Mouse (Mus musculus): ENCODE data around the gene Fam173b. TPM values are rescaled to one million over a fixed set of nuclear protein-coding genes. Genes with fewer than 3 reads are reported as not detected.

Gene Fam173b
- total and polyA plus RNA-seq, 3 experiments: 24.5 to 33.8 (median 32.1) TPM

- in situ Hi-C loops (cut with MboI; ENCODE audit: low pct_ligation_motif_present, low pct_unique_long_range_greater_than_20kb, low sequenced_read_pairs): no loop called here
- no peak overlapping the region for H3K27ac ChIP-seq (ENCODE audit: insufficient read depth, low read depth)
- TF ChIP-seq USF2 (conservative IDR thresholded peaks at IDR 0.05; ENCODE audit: low read depth, low read length): no peak
- TF ChIP-seq HCFC1 (IDR thresholded peaks at IDR 0.05; ENCODE audit: low read depth, low read length): no peak
- TF ChIP-seq ZMIZ1 (IDR thresholded peaks at IDR 0.05; ENCODE audit: low read depth, low read length): no peak
- TF ChIP-seq CHD1 (IDR thresholded peaks at IDR 0.05; ENCODE audit: low read depth, low read length): no peak
- no peak for TF ChIP-seq ZC3H11A (IDR thresholded peaks at IDR 0.05; ENCODE audit: low read depth, low read length)
- H3K36me3 ChIP-seq (replicated peaks in 1 of 2; ENCODE audit: control insufficient read depth in 1 of 2, insufficient read depth in 1 of 2, low read length in 1 of 2): peaks cover 44 to 77% of the 10 kb centered on the region in 2 experiments
- H3K9me3 ChIP-seq (replicated peaks; ENCODE audit: low read length): no peaks in the 10 kb centered on the region
- no peak overlapping the region for H3K4me3 ChIP-seq (replicated peaks in 1 of 3; ENCODE audit: low read depth in 2 of 3, low read length in 2 of 3, poor library complexity in 1 of 3)
- no peak overlapping the region for H3K4me2 ChIP-seq (ENCODE audit: insufficient read depth, low read depth, poor library complexity, severe bottlenecking)
- no peaks in the 10 kb centered on the region for H3K79me2 ChIP-seq (replicated peaks; ENCODE audit: control insufficient read depth, extremely low read depth, insufficient read depth, poor library complexity, severe bottlenecking)
- dilution Hi-C loops (cut with MboI; ENCODE audit: extremely low pct_ligation_motif_present, extremely low pct_unique_long_range_greater_than_20kb, low sequenced_read_pairs): no loop called here
- H3K9ac ChIP-seq (ENCODE audit: insufficient read depth, low read depth): no peak overlapping the region
- H3K4me1 ChIP-seq (ENCODE audit: control insufficient read depth in 1 of 2, insufficient read depth in 2 of 2): peaks cover 0 to 10% of the 10 kb centered on the region in 2 experiments; a peak in 2 of 4 replicates
- H3K27me3 ChIP-seq (replicated peaks): no peaks in the 10 kb centered on the region
- DNase-seq (ENCODE audit: extremely low read depth): no peak
Measured at GRCm38 (mm10) chr15:31617261-31617660, 15.6 kb downstream of the Fam173b start.

DNA sequence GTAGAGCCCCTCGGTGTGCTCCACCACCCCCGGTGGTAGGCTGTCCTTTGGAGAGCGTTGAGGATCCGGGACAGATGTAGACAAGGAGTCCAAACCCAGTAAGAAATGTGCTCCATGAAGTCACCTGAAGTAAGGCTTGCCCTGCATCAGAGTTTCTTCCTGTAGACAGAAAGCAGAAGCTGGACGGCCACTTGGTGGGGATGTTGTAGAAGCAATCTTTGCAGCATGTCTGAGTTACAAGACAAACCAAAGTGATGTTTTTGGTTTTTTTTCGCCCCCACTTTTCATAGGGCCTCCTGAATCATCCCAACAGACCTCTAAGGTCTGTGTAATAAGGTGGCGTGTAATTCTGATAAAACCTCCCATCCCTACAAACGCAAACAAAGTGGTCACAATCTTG lies 17.9 kb downstream of the Fam173b start:
- Histone ChIP-seq H3K27ac (ENCODE audit: insufficient read depth, low read depth) (no peak overlapping the region), H3K9me3 (replicated peaks; ENCODE audit: low read length) (no peaks in the 10 kb centered on the region), H3K4me1 (ENCODE audit: control insufficient read depth in 1 of 2, insufficient read depth in 2 of 2) (peaks cover 0 to 10% of the 10 kb centered on the region in 2 experiments; a peak in 2 of 4 replicates), H3K36me3 (replicated peaks in 1 of 2; ENCODE audit: control insufficient read depth in 1 of 2, insufficient read depth in 1 of 2, low read length in 1 of 2) (peaks cover 38 to 78% of the 10 kb centered on the region in 2 experiments), H3K9ac (ENCODE audit: insufficient read depth, low read depth) (no peak overlapping the region), H3K27me3 (replicated peaks) (no peaks in the 10 kb centered on the region), H3K4me3 (replicated peaks in 1 of 3; ENCODE audit: low read depth in 2 of 3, low read length in 2 of 3, poor library complexity in 1 of 3) (no peak overlapping the region), H3K79me2 (replicated peaks; ENCODE audit: control insufficient read depth, extremely low read depth, insufficient read depth, poor library complexity, severe bottlenecking) (no peaks in the 10 kb centered on the region), H3K4me2 (ENCODE audit: insufficient read depth, low read depth, poor library complexity, severe bottlenecking) (no peak overlapping the region)
- no peak for TF ChIP-seq USF1 (IDR thresholded peaks at IDR 0.05; ENCODE audit: low read depth, low read length)
- no peak for TF ChIP-seq RAD21 (IDR thresholded peaks at IDR 0.05; ENCODE audit: low read depth, low read length)
- TF ChIP-seq TCF12 (IDR thresholded peaks at IDR 0.05; ENCODE audit: low read depth, low read length): no peak
- TF ChIP-seq HCFC1 (IDR thresholded peaks at IDR 0.05; ENCODE audit: low read depth, low read length): no peak
- TF ChIP-seq JUN (IDR thresholded peaks at IDR 0.05; ENCODE audit: insufficient read depth, low read depth, low read length): no peak
- no peak for TF ChIP-seq MEF2A (IDR thresholded peaks at IDR 0.05; ENCODE audit: borderline replicate concordance, low read depth, low read length)
- TF ChIP-seq JUND (conservative IDR thresholded peaks at IDR 0.05; ENCODE audit: low read depth, low read length): no peak
- TF ChIP-seq IRF4 (IDR thresholded peaks at IDR 0.05; ENCODE audit: low read depth, low read length): no peak
- TF ChIP-seq USF2 (conservative IDR thresholded peaks at IDR 0.05; ENCODE audit: low read depth, low read length): no peak
- TF ChIP-seq MAFK (IDR thresholded peaks at IDR 0.05; ENCODE audit: insufficient replicate concordance, low read length): no peak
- no peak for TF ChIP-seq MXI1 (IDR thresholded peaks at IDR 0.05; ENCODE audit: low read depth, low read length)
- no peak; a peak in 1 of 4 replicates for TF ChIP-seq CTCF (conservative IDR thresholded peaks at IDR 0.05 in 1 of 2, IDR thresholded peaks at IDR 0.05 in 1 of 2; ENCODE audit: low read depth in 2 of 2, low read length in 2 of 2)
- no peak for TF ChIP-seq MYC (IDR thresholded peaks at IDR 0.05; ENCODE audit: low read depth, low read length)
- no peak for TF ChIP-seq NRF1 (IDR thresholded peaks at IDR 0.05; ENCODE audit: low read depth, low read length)
- TF ChIP-seq POLR2AphosphoS2 (IDR thresholded peaks at IDR 0.05; ENCODE audit: low read depth, low read length): no peak
- TF ChIP-seq CHD2 (IDR thresholded peaks at IDR 0.05; ENCODE audit: low read length): no peak
- no peak for TF ChIP-seq ZKSCAN1 (IDR thresholded peaks at IDR 0.05; ENCODE audit: borderline replicate concordance, low read depth, low read length)
- no peak for TF ChIP-seq ELF1 (IDR thresholded peaks at IDR 0.05; ENCODE audit: low read depth, low read length)
- TF ChIP-seq MAZ (IDR thresholded peaks at IDR 0.05; ENCODE audit: low read depth, low read length): no peak
- in situ Hi-C loops (cut with MboI; ENCODE audit: low pct_ligation_motif_present, low pct_unique_long_range_greater_than_20kb, low sequenced_read_pairs) (no loop called here), dilution Hi-C loops (cut with MboI; ENCODE audit: extremely low pct_ligation_motif_present, extremely low pct_unique_long_range_greater_than_20kb, low sequenced_read_pairs) (no loop called here)
- DNase-seq (ENCODE audit: extremely low read depth): no peak

Measured in CH12.LX (cell line).